Mouse (Mus musculus) brain, embryonic 14.5 days (tissue): ENCODE measurements around the gene Bfsp1. TPM values are rescaled to one million over a fixed set of nuclear protein-coding genes. Genes with fewer than 3 reads are reported as not detected.

ENCODE experiments used
- DNase-seq: peaks from one replicate; pipeline ENCODE4 v3.0.0-alpha.2; 2011; ENCODE audit warnings: low read depth
- CTCF ChIP-seq: fragments of 200-500 bp; IDR thresholded peaks from 2 replicates; pipeline ENCODE4 v1.5.1; 2012; ENCODE audit warnings: inconsistent platforms, mild to moderate bottlenecking, moderate library complexity, borderline replicate concordance; ENCODE audit not compliant: insufficient read depth, insufficient read length; ENCODE audit errors: extremely low read depth
- POLR2A ChIP-seq: fragments of 200-500 bp; IDR thresholded peaks from 2 replicates; pipeline ENCODE4 v1.6.1; 2012; ENCODE audit warnings: mild to moderate bottlenecking, inconsistent platforms, borderline replicate concordance; ENCODE audit not compliant: poor library complexity, insufficient read depth, insufficient read length, severe bottlenecking; ENCODE audit errors: extremely low read depth
- polyA plus RNA-seq: library from polyadenylated mRNA; depleted of rRNA; stranded (reverse); fragments of >200 nt; gene quantifications from 2 replicates; pipeline ENCODE4 v1.2.3, GENCODE M21; 2012; rRNA removed

The Bfsp1 gene
- polyA plus RNA-seq, 1 experiment = 1.7 TPM

GRCm38 (mm10) chr2:143813461-143813860, 49.5 kb downstream of the Bfsp1 start:
- no peak for DNase-seq
- TF ChIP-seq POLR2A (no peak), CTCF (no peak)

GRCm38 (mm10) chr2:143812262-143812661, 50.7 kb downstream of the Bfsp1 start:
- DNase-seq = no peak
- no peak for TF ChIP-seq CTCF
- TF ChIP-seq POLR2A = no peak

- peak; percentile 31; the same call in 1 of the 2 replicates for TF ChIP-seq CTCF
- no peak for TF ChIP-seq POLR2A
- DNase-seq = no peak
Measured at GRCm38 (mm10) chr2:143808789-143809188, 54.2 kb downstream of the Bfsp1 start.

- TF ChIP-seq CTCF (no peak), POLR2A (no peak)
Measured at GRCm38 (mm10) chr2:143806924-143807664, 55.9 kb downstream of the Bfsp1 start.

DNA sequence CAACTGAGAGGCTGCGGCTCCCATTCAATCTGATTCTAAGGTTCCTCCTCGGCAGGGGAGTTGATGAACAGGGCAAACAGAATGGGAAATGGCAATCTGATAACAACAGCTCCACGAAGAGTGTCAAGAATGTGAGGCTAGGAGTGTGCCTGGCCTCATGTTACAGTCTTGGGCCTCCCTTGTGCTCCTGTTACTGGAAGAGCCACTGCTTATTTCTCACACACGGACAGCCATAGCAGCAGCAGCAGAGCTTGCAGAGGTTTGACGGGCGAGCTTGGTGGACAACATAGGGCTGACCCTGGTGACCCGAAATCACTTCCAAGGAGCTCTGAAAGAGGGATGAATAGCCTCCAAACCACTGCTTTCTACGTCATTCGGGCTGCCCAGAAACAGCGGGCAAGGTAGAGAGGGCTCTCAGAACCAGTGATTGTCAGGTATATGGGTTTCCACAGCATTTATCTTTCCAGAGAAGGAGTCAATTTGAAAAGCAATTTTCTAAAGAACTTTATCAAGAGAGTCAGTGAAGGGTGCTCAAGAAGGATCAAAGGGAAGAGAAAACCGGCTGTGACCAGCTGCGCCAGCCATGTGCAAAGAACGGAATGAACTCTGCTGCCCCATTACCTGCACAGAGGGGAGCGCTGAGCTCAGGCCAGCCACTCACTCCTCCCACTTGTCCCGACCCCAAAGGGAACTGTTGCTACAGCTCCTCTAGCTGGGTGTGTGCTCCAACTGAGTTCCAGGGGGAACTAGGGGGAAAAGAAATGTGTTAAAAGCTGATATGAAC, 56.6 kb downstream of the Bfsp1 start:
- TF ChIP-seq POLR2A = no peak
- TF ChIP-seq CTCF = no peak
- DNase-seq = peak; percentile 27

More at GRCm38 (mm10) chr2:143806924-143807664, 55.9 kb downstream of the Bfsp1 start:
- DNase-seq = peak; percentile 16

DNA sequence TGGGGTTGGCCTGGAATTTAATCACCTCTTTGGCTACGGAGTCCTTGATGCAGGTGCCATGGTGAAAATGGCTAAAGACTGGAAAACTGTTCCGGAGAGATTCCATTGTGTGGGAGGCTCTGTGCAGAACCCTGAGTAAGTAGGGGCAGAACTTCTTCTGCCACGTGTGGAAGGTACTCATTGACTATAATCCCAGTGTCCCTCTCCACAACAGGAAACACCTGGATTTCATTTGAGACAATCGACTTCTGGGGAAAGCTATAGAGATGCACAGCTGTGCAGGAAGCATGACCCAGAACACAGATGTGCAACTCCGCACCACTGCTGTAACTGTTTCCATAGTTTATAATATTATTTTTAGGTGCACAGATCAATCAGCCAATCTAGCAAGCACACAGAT, 61.9 kb downstream of the Bfsp1 start:
- DNase-seq = no peak
- TF ChIP-seq CTCF (no peak), POLR2A (no peak)

- no peak for TF ChIP-seq CTCF
- no peak for TF ChIP-seq POLR2A
- no peak for DNase-seq
Measured at GRCm38 (mm10) chr2:143796335-143797013, 66.5 kb downstream of the Bfsp1 start.

DNA sequence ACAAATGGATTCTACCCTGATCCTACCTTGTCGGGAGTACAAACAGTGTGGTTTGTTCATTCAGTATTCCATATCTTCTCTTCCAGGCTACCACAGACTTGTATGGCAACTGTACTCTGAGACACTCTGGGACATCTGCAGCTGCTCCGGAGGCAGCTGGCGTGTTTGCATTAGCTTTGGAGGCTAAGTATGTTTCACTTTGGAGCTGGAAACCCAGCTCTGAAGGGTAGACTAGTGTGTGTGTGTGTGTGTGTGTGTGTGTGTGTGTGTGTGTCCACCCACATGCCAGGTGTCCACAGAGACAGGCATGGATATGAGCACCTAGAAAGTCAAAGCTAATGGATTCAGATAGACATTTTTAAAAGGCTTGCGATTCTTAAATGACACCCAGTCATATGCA, 67.1 kb downstream of the Bfsp1 start:
- TF ChIP-seq CTCF = no peak
- TF ChIP-seq POLR2A = no peak
- no peak for DNase-seq

DNA sequence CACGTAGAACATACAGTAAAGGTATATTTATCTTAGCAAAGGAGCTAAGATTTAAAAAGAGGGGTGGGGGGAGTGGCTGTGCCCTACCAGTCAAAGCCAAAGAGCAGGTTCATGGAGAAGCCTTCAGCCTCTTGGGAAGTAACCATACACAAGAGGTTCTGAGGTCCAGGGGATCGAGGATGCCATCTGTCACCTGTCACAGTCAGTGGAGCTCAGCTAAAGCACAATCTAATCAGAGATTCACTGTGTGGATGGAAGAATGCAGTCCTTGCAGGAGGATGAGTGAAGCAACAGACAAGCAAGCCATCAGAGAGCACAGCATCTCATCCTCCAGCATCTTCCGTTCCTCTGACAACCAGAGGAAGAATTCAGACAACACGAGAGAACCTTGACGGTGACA, 73.1 kb downstream of the Bfsp1 start:
- TF ChIP-seq CTCF = no peak
- no peak for TF ChIP-seq POLR2A
- no peak for DNase-seq

GRCm38 (mm10) chr2:143780310-143780709, 82.7 kb downstream of the Bfsp1 start:
- TF ChIP-seq POLR2A = no peak
- no peak for TF ChIP-seq CTCF
- no peak for DNase-seq

Other genes with a start within 250 kb of the Bfsp1 start
- gene Dstn, start 52.1 kb upstream of the Bfsp1 start, polyA plus RNA-seq = 106 and 159 TPM in 2 replicates
- 35.1 and 66.2 TPM in 2 replicates for gene Rrbp1, start 148.1 kb upstream of the Bfsp1 start, polyA plus RNA-seq
- not detected in 2 replicates for gene Banf2, start 169.9 kb upstream of the Bfsp1 start, polyA plus RNA-seq